Mouse (Mus musculus) right cerebral cortex, postnatal 36 days (tissue): Measurements from ENCODE around the gene Mbd4.

Source experiments
- DNase-seq, 2 experiments: peaks; one replicate each; pipeline ENCODE4 v3.0.0; 2022; ENCODE audit warnings: low spot score in 2 of 2, mixed read lengths in 1 of 2

The Mbd4 gene

GRCm38 (mm10) chr6:115814104-115814503, 39.1 kb downstream of the Mbd4 start:
- DNase-seq = peak; percentile 34

DNA sequence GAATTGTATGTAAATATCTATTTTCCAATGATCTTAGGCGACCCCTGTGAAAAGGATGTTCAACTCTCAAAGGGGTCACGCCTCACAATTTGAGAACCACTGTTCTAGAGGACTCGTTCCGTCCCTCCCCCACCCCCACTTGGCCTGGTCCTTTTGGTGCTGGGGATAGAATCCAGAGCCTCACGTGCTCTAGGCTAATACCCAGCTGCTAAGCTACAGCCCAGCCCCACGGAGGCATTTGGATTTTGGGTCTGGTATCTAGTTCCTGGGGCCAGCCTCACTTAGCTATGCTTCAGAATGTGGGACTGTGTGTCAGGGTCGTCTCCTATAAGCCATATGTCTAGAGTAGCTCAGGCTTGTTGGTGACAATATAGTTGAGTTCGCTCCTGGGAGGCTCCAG, 41.6 kb downstream of the Mbd4 start:
- no peak for DNase-seq

- DNase-seq = peak; percentile 80 to 82
Measured at GRCm38 (mm10) chr6:115808488-115809231, 44.5 kb downstream of the Mbd4 start, which contains the start of gene Rpl32. Rpl32 (minus strand) TSS chr6:115808747.

DNA sequence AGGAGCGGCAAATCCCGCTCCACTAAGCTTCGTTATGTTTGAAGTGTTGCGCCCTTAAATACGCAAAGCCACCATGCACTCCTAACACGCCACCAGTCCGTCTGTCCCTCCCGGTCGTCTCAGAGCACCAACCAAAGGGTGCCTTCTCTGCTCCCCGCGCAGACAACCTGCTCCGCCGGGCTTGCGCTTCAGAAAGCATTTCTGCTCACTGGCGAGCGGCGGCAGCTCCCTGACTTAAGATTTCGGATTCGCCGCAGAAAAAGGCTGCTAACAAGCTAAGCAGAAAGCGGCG, 45.0 kb downstream of the Mbd4 start:
- peak in 1 of 2 experiments; percentile 12 for DNase-seq

DNA sequence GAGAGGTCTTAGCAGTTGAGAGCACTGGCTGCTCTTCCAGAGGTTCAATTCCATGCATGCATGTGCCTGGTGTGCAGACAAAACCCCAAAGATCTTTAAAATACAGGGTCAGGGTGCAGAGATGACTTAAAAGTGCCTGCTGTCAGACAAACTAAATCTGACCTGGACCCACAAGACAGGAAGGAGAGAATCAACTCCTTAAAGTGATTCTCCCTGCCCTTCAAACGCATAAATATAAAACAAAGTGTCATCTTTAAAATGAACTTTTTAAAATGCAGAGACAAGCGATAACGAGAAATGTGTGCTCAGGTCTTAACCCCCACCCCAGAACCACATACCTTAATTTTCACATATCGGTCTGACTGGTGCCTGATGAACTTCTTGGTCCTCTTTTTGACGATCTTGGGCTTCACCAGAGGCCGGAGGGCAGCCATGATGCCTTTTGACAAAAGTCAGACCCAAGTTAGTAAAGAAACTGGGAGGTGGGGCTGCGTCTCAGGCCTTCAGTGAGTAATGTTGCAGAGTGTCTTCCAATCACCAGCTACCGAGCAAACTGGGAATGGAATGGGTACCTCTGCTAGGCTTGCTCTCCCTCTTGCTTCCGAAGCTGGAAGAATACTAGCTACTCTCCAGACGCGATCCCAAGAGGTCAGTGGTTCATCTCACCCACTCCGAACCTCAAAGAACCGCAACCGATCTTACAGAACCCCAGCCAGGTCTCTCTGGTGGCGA, 45.5 kb downstream of the Mbd4 start:
- no peak for DNase-seq

DNA sequence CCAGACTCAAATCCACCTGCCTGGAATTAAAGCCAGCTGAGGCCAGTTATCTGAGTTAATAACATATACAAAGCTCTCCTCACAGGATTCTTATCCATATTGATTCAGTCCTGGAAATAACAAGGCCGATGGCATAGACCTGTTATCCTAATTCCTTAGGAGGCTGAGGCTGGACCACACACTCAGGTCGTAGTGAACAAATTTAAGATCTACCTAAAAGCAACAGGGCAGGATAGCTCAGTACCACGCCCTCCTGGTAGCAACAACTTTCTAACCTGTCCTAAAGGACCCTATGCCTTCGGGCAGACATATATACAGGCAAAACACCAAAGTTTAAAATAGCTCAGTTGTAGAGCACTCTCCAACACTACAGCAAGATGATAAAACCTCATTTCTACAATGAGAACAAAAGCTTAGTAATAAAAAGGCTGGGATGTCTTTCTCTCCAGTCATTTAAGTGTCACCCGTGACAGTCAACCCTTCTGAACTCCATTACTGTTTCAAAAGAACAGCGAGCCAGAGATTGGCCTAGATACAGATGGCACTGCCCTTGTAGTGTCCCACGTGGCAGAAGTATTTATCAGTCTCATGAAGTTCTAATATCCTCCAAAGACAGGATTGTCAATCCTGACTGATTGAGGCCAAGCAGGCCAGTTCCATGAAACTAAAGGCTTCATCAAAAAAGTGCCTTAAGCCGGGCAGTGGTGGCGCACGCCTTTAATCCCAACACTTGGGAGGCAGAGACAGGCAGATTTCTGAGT, 48.6 kb downstream of the Mbd4 start:
- no peak for DNase-seq

GRCm38 (mm10) chr6:115803541-115804382, 49.4 kb downstream of the Mbd4 start:
- peak; percentile 61 to 65 for DNase-seq

GRCm38 (mm10) chr6:115801811-115802210, 51.4 kb downstream of the Mbd4 start:
- no peak for DNase-seq

DNA sequence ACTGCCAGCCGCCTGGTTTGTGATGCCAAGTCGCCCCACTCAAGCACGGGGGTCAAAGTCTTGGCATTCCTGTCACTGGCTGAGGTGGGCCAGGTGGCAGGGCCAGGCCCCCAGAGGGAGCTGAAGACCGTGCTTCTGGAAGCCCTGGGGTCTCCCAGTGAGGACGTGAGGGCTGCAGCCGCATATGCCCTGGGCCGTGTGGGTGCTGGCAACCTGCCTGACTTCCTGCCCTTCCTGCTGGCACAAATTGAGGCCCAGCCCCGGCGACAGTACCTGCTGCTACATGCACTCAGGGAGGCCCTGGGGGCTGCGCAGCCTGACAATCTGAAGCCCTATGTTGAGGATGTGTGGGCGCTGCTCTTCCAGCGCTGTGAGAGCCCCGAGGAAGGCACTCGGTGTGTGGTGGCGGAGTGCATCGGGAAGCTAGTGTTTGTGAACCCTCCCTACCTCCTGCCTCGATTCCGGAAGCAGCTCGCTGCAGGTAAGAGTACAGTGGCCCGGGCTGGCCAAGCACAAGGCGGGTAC, 60.4 kb downstream of the Mbd4 start:
- no peak for DNase-seq

DNA sequence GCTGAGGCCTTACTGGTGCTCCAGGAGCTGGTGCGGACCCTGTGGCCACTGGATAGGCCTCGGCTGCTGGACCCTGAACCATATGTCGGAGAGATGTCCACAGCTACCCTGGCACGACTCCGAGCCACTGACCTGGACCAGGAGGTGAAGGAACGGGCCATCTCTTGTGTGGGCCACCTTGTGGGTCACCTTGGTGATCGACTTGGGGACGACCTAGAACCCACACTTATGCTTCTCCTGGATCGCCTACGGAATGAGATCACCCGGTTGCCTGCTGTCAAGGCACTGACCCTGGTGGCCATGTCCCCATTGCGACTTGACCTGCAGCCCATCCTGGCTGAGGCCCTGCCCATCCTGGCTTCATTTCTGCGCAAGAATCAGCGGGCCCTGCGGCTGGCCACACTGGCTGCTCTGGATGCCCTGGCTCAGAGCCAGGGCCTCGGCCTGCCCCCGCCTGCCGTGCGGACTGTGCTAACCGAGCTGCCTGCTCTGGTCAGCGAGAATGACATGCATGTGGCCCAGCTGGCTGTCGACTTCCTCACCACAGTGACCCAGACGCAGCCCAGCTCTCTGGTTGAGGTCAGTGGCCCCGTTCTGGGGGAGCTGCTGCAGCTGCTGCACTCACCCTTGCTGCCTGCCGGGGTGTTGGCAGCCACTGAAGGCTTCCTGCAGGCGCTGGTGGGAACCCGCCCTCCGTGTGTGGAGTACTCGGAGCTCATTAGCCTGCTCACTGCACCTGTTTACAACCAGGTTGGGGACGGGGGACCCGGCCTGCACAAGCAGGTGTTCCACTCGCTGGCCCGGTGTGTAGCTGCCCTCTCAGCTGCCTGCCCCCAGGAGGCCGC, 61.1 kb downstream of the Mbd4 start:
- no peak for DNase-seq

DNA sequence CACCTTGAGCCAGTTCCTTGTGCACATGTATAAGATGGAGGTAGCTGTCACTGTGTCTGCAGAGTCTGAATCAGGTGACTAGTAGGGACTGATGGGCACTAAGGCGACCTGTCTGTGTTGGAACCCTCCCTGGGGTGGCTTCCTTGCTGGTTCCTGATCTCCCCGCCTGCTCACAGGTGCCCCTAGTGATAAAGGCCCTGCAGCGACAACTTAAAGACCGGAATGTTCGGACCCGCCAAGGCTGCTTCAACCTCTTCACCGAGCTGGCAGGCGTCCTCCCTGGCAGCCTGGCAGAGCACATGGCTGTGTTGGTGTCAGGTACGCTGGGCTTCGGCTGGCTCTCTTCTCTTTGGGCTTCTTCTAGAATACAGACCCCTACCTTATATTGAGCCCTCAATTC, 62.2 kb downstream of the Mbd4 start:
- no peak for DNase-seq
